Mouse (Mus musculus) lung, postnatal 4 days (tissue): Measurements from ENCODE around the gene Eral1.
A peak's percentile ranks its signal among the peaks of the same experiment; 100 is the strongest.

ENCODE experiments used
- DNase-seq, 2 experiments: peaks; one replicate each; pipeline ENCODE4 v3.0.0; 2021

Eral1 gene

GRCm38 (mm10) chr11:78079961-78080921 is at the start of gene Eral1:
Gene Eral1 (minus strand): TSS chr11:78080383.
- DNase-seq, result peak; percentile 84 to 85

GRCm38 (mm10) chr11:78129458-78129857 is 49.3 kb upstream of the Eral1 start:
- no peak for DNase-seq

- no peak for DNase-seq
Observed at GRCm38 (mm10) chr11:78126739-78127138, 46.6 kb upstream of the Eral1 start.

- no peak for DNase-seq
Observed at GRCm38 (mm10) chr11:78125691-78126090, 45.5 kb upstream of the Eral1 start.

GRCm38 (mm10) chr11:78123782-78124181 is 43.6 kb upstream of the Eral1 start:
- DNase-seq, result no peak

GRCm38 (mm10) chr11:78122815-78123214 is 42.6 kb upstream of the Eral1 start:
- DNase-seq, result no peak

- peak in 1 of 2 experiments; percentile 30 for DNase-seq
Observed at GRCm38 (mm10) chr11:78121176-78121575, 41.0 kb upstream of the Eral1 start.

- DNase-seq, result no peak
Observed at GRCm38 (mm10) chr11:78119898-78120297, 39.7 kb upstream of the Eral1 start.

GRCm38 (mm10) chr11:78118467-78118866 is 38.3 kb upstream of the Eral1 start:
- DNase-seq, result no peak

GRCm38 (mm10) chr11:78116146-78116410 is 35.9 kb upstream of the Eral1 start:
- DNase-seq, result no peak

- DNase-seq, result peak; percentile 94 to 96
Observed at GRCm38 (mm10) chr11:78115367-78116145, 35.4 kb upstream of the Eral1 start.

GRCm38 (mm10) chr11:78114676-78115366 is 34.6 kb upstream of the Eral1 start:
- no peak for DNase-seq

GRCm38 (mm10) chr11:78113616-78114015 is 33.4 kb upstream of the Eral1 start:
- no peak for DNase-seq

- no peak for DNase-seq
Observed at GRCm38 (mm10) chr11:78104501-78104900, 24.3 kb upstream of the Eral1 start.

- no peak for DNase-seq
Observed at GRCm38 (mm10) chr11:78102958-78103747, 23.0 kb upstream of the Eral1 start.

- no peak for DNase-seq
Observed at GRCm38 (mm10) chr11:78102142-78102541, 22.0 kb upstream of the Eral1 start.

GRCm38 (mm10) chr11:78100746-78101145 is 20.6 kb upstream of the Eral1 start:
- DNase-seq, result no peak

GRCm38 (mm10) chr11:78097077-78097476 is 16.9 kb upstream of the Eral1 start:
- DNase-seq, result no peak

- no peak for DNase-seq
Observed at GRCm38 (mm10) chr11:78095144-78095516, 14.9 kb upstream of the Eral1 start.

GRCm38 (mm10) chr11:78094504-78095143 is 14.4 kb upstream of the Eral1 start, which contains the start of gene Fam222b:
Gene Fam222b (plus strand): TSS chr11:78094660.
- peak; percentile 96 to 97 for DNase-seq

GRCm38 (mm10) chr11:78094137-78094503 is 13.9 kb upstream of the Eral1 start:
- no peak for DNase-seq

GRCm38 (mm10) chr11:78087756-78088281 is 7.6 kb upstream of the Eral1 start:
- no peak for DNase-seq
